Mouse (Mus musculus) c-Kit-positive CD71-negative TER-119-negative erythroid progenitor cells, embryonic 14.5 days (primary cell): ENCODE measurements at regions not wholly inside any gene's neighbourhood (a gene's known extent, or its start where the extent isn't known, plus 50 kb on each side); places are given as distances from the start of the nearest gene placed in this dataset.

Experiments used
- DNase-seq: peaks from one replicate; pipeline ENCODE4 v3.0.0-alpha.2; 2013; ENCODE audit warnings: low read depth

GRCm38 (mm10) chr8:128302322-128302721, 56.1 kb upstream of the Nrp1 start:
- peak; percentile 23 for DNase-seq
